Comparison of ENCODE assay signal across 11 mouse cellular contexts in the genomic region with DNA sequence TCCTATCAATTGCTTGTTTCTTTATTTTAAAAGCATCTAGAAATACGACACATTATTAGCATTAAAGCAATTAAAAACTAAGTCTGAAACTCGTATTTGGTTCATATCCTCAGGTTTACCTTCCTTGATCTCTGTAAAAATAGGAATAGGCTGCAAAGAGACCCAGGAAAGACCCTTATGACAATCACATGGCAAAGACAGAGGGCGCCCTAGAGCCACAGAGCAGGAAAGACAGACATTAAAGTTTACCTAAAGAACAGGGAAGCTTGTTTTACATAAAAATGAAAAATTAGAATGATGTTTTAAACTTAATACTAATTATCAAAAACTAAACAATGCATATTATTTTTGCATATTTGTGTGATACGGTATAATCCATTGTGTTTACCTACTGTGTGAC.
A peak's percentile ranks its signal among the peaks of the same experiment; 100 is the strongest.
DNase-seq lines count a peak whose midpoint lies in the region.
"Had no signal": no experiment of that assay in that cellular context is flagged by ENCODE, and none has a peak within 500 bp of the region (broad histone marks: within the 10 kb centered on the region; RNA-seq: fewer than 3 reads in every experiment).

No protein-coding gene starts in this region.

- peak; percentile 29 to 57 for DNase-seq in heart, postnatal 14 days
- no peak for DNase-seq in heart, embryonic 10.5 days (ENCODE audit: low spot score)
- DNase-seq in ovary, postnatal 14 days (ENCODE audit: low spot score) = peak; percentile 18
- no peak for DNase-seq in ovary, postnatal 10 days (ENCODE audit: low spot score)
- DNase-seq in ZHBTc4 (ENCODE audit: low read depth, low spot score) = peak; percentile 25
- DNase-seq in lung, postnatal 14 days = peak; percentile 50
- no peak for DNase-seq in left cerebral cortex, adult 11 months (ENCODE audit: low spot score)
- DNase-seq in frontal cortex, postnatal 25 days (ENCODE audit: low spot score in 2 of 2) = no peak
- DNase-seq: cerebellum, postnatal 36 days had no signal

- no peaks in the 10 kb centered on the region for H3K27me3 ChIP-seq in heart, embryonic 10.5 days (ENCODE audit: insufficient read depth, poor library complexity, severe bottlenecking)
- H3K27me3 ChIP-seq: lung, embryonic 15.5 days; stomach, embryonic 15.5 days had no signal

- no peak overlapping the region for H3K27ac ChIP-seq in heart, embryonic 10.5 days
- H3K27ac ChIP-seq: lung, embryonic 15.5 days; stomach, embryonic 15.5 days had no signal

- no peak overlapping the region for H3K4me3 ChIP-seq in heart, embryonic 10.5 days
- H3K4me3 ChIP-seq: lung, embryonic 15.5 days; stomach, embryonic 15.5 days had no signal

- no peaks in the 10 kb centered on the region for H3K4me1 ChIP-seq in heart, embryonic 10.5 days
- H3K4me1 ChIP-seq: lung, embryonic 15.5 days; stomach, embryonic 15.5 days had no signal

- intact Hi-C loops in heart, postnatal 14 days (cut with DNase I) = loop anchor here (5.0 kb wide), 1 partner anchor 276 kb away; no protein-coding TSS in a partner anchor

- no peaks in the 10 kb centered on the region for H3K9me3 ChIP-seq in heart, embryonic 10.5 days
- H3K9me3 ChIP-seq: lung, embryonic 15.5 days; stomach, embryonic 15.5 days had no signal

- H3K36me3 ChIP-seq in heart, embryonic 10.5 days = no peaks in the 10 kb centered on the region
- H3K36me3 ChIP-seq: lung, embryonic 15.5 days; stomach, embryonic 15.5 days had no signal

- WGBS in heart, embryonic 10.5 days = 53% methylated on average over 4 of the region's 4 CpGs

Comparison
In these comparisons a context has a peak if more than half of its experiments do, and no peak if none do; other contexts are left out.
1. DNase-seq: peak in heart, postnatal 14 days (2 of 2), ovary, postnatal 14 days (single experiment), ZHBTc4 (single experiment) and lung, postnatal 14 days (single experiment); none in heart, embryonic 10.5 days (single experiment), ovary, postnatal 10 days (single experiment), left cerebral cortex, adult 11 months (single experiment) and frontal cortex, postnatal 25 days (0 of 2).